Mouse (Mus musculus) inflammation-experienced regulatory T-cells, adult 6 months (primary cell): ENCODE measurements around the gene Trp53tg5. TPM values are rescaled to one million over a fixed set of nuclear protein-coding genes. Genes with fewer than 3 reads are reported as not detected.

Source experiments
- ATAC-seq: one replicate; pipeline ENCODE4 v1.8.0; 2017
- polyA plus RNA-seq, 3 experiments: library from polyadenylated mRNA; unstranded; fragments of 100-300 nt; shearing (Covaris generic); gene quantifications; one replicate each; pipeline ENCODE4 v1.2.1; 2017

The Trp53tg5 gene
- not detected for polyA plus RNA-seq

GRCm38 (mm10) chr2:164473624-164474023, at the start of gene Trp53tg5:
Gene Trp53tg5, minus strand, starts transcription at chr2:164473724.
- no peak for ATAC-seq

GRCm38 (mm10) chr2:164522280-164522679, 48.8 kb upstream of the Trp53tg5 start:
- ATAC-seq, result peak; percentile 19

- ATAC-seq, result peak; percentile 92
Observed at GRCm38 (mm10) chr2:164521841-164522240, 48.3 kb upstream of the Trp53tg5 start.

GRCm38 (mm10) chr2:164520782-164521181, 47.3 kb upstream of the Trp53tg5 start:
- no peak for ATAC-seq

GRCm38 (mm10) chr2:164519171-164519526, 45.6 kb upstream of the Trp53tg5 start:
- no peak for ATAC-seq

DNA sequence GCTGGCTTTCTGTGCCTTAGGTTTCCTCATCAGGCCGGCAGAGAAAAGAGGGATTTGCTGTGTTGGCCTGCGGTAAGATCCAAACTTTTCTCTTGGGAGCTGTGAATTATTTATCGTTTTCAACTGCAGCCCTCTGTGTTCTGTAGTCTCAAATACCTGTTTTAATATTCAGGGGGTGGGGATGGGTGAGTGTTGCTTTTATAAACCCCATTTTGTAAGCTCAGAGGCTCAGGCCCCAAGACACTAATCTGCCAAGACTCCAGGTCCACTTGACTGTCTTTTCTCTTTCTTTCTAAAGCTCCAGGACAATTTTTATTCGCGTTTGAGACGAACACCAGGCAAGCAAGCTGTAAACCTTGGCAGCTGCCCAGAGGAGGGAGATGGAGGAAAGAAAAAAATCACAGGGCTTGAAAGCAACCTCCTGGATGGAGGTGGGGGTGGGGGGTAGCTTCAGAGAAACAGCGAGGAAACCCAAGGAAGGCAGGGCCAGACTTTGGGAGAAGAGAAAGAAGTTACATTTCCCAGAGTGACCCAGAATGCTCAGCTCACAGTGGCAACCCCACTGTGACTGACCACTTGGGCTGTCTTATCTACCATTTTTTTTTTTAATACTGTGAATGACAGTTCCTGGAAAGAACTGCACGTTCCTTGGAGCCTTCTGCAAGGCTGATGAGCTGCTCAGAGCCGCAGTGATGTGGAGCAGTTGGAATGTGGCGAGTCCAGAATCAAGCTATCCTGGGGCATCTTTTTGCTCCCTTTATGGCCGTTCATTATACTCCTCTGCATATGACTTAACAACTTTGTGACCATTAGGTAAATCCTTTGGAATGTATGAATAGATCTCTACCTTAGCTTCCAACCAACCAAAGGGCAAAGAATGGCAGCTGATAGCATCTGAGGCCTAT, 45.0 kb upstream of the Trp53tg5 start:
- ATAC-seq, result no peak

DNA sequence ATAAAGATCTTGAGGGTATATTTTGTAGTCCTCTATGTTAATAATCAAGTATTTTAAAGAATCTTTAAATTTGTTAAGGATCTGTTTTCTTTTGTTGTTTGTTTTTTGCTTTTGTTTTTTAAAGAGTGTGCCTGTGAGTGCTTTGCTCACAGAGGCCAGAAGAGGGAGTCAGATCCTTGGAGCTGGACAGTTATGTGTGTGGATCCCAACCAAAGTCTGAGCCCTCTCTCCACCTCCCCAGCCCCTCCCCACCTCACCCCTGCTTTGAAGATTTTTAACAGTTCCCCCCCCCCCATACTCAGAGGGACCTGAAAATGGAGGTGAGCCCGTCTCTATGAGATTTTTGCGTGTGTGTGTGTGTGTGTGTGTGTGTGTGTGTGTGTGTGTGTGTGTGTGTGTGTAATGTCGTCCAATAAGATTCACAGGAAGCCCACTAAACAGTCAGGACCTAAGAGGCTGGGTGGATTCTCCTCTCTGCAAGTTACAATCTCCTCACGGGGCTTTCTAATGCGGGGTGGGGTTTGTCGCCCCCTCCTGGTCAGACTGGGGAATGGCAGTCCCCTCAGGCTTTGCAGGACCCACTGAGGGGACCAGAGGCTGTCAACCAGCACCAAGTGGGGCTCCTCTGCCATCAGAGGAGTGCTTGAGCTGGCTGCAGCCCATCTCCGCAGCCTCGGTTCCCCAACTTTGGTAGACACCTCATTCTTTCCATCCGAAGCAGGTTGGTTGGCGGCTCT, 44.1 kb upstream of the Trp53tg5 start:
- ATAC-seq, result no peak

- ATAC-seq, result no peak
Observed at GRCm38 (mm10) chr2:164516592-164516991, 43.1 kb upstream of the Trp53tg5 start.

DNA sequence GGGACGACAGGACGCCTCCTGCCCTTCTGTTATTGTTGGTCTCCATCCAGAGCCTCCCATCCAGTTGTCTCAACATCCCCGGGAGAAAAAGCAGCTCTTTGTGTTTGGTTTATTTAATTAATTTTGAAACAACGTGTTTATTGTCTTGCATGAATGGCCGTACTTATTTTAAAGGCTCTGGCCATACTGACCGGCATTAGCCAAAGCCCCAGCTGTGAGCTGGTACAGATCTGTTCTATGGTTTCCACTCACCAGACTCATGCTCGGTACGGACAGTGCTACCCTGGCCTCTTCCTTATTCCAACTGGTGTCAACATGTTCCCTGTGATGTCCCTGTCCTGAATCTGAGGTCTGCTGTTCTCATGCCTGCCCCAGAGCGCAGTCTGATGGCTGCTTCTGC, 42.4 kb upstream of the Trp53tg5 start:
- no peak for ATAC-seq

- ATAC-seq, result no peak
Observed at GRCm38 (mm10) chr2:164514916-164515315, 41.4 kb upstream of the Trp53tg5 start.

DNA sequence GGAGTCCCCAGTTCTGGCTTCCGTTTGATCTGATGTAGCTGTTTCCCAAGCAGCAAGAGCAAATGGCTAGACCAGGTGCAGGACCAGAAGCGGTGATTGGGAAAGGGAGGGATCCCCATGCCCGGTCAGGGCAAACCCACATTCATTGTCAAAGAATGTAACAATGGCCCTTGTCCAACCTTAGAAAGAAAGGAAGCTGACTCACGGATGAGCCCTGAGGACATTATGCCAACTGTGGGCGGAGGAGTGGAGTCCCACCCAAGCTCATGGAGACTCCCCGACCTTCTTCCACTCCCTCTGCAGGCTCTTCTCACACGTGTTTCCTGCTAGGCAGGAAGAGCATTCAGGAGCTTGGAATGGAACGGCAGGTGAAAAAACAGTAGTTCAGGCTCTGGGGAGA, 39.9 kb upstream of the Trp53tg5 start:
- ATAC-seq, result no peak

DNA sequence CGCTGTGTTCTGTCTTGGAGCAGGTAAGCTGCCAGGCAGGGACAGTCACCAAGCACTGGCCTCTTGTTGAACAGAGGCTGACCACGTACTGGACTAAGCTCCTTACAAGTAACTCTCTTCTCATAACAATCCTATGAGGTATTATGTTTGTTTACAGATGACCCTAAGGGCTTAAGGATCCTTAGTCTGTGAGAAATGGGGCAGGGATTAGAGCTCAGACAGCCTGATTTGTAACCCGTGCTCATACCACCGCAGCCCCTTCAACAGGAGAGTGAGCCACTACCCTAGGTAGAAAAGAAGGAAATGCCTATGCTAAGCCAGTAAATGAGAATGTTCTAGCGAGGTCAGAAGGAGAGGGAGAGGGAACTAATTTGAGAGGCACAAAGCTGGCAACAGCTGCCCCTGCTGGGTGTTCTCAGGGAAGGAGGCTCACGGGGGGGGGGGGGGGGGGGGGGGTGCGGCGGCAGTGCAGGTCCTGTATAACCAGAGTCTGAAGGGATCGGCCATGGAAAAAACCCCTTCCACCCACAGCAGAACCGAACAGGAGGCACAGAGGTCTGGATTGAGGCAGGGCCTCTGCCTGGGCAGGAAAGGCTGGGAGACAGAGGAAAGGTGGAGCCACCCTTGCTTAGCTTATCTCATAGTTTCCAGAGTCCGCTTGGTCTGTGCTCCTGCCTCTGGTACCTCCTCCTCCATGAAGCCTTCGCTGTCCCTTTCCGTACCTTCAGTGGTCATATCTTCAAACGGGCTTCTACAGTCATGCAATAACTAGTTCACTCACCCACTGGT, 38.8 kb upstream of the Trp53tg5 start:
- no peak for ATAC-seq

GRCm38 (mm10) chr2:164510621-164511190, 37.2 kb upstream of the Trp53tg5 start:
- no peak for ATAC-seq

DNA sequence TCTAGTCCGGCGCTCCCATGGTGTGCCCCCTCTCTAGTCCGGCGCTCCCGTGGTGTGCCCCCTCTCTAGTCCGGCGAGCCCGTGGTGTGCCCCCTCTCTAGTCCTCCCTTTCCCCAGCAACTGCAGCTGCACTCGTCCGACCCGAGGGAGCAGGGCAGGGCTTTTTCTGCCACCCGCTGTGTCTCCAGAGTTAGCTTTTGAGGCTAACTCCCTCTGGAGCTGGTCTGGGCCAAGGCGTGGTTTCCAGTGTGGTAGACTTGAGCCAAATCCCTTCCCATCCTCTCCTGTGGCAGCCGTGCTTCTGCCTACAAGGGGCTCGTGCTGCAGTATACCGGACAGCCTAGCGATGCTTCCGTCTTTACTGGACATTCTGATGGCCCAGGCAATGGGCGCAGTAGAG, 34.3 kb upstream of the Trp53tg5 start:
- ATAC-seq, result no peak

DNA sequence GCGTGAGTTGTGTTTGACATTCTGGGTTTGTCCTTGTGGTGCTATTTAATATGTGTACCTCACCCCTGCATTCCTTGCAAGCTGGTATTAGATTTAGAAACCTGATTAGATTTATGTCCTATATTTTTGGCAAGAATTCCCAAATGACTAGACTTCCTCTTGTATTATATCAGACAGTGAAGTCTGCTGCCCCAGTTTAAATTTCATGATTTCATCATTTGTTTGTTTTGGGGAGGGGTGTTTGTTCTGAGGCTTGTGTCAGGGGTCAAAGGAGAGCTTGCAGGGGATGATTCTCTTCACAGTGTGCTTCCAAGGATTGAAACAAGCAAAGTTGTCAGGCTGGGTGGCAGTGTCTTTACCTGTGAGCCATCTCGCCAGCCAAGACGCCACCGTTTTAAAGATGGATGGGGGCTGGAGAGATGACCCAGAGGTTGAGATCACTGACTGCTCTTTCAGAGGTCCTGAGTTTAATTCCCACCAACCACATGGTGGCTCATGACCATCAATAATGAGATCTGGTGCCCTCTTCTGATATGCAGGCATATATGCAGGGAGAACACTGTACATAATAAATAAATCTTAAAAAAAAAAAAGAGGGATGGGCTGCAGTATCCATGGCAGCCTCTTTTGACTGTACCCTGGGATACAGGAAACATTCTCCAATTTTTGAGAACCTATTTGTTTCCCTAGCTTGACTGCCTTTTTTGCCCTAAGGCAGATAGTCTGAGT, 32.3 kb upstream of the Trp53tg5 start:
- no peak for ATAC-seq

DNA sequence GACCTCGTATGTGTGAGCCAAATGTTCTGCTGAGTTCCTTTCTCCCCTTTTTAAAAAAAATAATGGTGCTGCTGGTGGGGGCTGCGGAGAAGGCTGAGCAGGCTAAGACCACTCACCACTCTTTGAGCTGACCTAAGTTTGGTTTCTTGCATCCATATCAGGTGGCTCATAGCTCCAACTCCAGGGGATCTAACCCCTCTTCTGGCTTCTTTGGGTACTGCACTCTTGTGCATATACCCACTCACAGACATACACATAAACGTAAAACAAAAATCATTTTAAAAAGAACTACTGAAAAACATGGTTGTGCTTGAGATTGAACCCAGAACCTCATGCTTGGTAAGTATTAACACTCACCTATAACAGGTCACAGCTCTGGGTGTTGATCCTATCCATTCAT, 31.4 kb upstream of the Trp53tg5 start:
- no peak for ATAC-seq

DNA sequence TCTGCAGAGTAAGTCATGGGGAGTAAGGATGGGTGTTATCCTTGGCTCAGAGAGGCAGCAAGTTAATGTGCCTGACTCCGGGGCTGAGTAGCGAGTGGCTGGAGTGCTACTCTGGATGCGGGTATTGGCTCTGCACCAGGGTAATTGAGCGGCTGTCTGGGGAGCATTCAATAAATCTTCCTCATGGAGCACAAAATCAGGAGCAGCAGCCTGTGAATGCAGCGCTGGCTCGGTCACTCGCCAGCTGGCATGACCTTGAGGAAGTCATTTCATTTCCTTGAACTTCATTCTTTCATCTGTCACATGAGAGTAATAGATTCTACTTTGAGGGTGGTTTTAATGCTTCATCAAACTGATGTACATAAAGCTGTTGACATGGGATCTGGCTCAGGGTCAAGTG, 27.0 kb upstream of the Trp53tg5 start:
- ATAC-seq, result no peak

DNA sequence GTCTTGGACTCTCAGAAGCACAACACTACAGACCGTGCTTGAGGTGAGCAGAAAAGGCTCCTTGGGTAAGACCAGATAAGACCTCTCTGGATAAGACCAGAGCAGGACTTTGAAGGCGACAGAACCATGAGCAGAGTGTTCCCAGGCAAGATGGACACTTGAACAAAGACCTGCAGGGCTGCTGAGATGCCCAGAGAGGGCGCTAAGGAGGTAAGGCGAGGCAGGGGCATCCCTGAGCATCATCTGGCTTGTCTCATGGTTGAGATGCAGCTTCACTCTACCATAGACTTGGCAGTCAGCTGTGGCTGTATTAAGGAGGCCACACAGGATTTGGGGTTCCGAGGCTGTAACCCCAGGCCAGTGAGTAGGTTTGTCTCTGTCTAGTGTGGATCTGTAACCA, 25.8 kb upstream of the Trp53tg5 start:
- no peak for ATAC-seq

GRCm38 (mm10) chr2:164497691-164498268, 24.3 kb upstream of the Trp53tg5 start:
- ATAC-seq, result peak; percentile 11

DNA sequence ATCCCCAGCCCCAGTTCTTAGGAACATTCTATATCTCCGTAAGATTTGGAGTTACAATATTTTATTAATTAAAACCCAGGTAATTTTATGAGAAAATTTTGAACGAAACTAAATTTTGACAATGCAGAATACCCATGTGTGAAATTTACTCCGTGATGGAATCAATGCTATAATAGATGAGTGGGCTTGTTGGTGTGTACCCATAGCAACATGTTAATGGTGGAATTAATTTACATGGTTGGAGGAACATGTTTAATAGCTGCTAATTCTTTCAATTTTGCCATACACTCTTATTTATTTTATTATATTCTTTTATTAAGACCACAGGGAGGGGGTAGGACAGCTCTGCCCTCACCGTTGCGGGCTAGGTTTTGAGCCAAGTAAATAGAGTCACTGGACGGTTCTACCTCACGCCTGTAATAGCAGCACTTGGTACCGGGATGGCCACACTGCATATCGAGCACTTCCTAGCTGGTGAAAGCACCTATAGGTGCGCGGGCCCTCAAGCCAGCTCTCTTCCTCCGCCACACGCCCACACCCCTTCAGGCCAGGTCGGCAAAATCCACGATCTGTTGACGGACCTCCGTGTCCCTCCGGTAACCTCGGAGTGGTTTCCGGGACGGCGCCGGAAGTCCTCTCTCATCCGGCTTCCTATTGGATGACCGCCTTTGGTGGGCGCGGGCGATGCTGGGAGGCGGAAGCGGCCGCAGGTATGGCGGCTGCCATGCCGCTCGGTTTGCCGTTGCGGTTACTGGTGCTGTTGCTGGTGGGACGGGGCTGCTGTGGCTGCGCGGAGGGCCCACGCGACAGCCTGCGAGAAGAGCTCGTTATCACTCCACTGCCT, 23.5 kb upstream of the Trp53tg5 start, which contains the start of gene Pigt:
Gene Pigt (plus strand): TSS at position 674 of the 844 bp plus-strand sequence.
- ATAC-seq, result peak; percentile 100

GRCm38 (mm10) chr2:164496331-164496730, 22.8 kb upstream of the Trp53tg5 start:
- no peak for ATAC-seq
